Mouse (Mus musculus) gastrocnemius, postnatal 14 days (tissue): ENCODE data around the gene Gm382. TPM values are rescaled to one million over a fixed set of nuclear protein-coding genes. Genes with fewer than 3 reads are reported as not detected.

ENCODE experiments used
- DNase-seq: peaks from one replicate; pipeline ENCODE4 v3.0.0; 2021; ENCODE audit warnings: mixed read lengths
- intact Hi-C: fragments of 180-260 bp; cut with DNase I; formaldehyde crosslinking; loops from one replicate; pipeline ENCODE4 v1.15.1; 2025; ENCODE audit warnings: low total_unique reads
- long read RNA-seq, 2 experiments: library from polyadenylated mRNA; stranded (forward); transcript quantifications; one replicate each; pipeline ENCODE4 v2.0.0; 2021
- total RNA-seq, 2 experiments: library from RNA; stranded (reverse); gene quantifications; 2 replicates each; pipeline ENCODE4 v1.2.3; 2021

Gm382 gene
- not detected for total RNA-seq
- long read RNA-seq, experiment 1: 0 reads
- long read RNA-seq, experiment 2: 0 reads

- DNase-seq: no peak
- intact Hi-C loops: no loop called here
Measured at GRCm38 (mm10) chrX:127039672-127040071, at the start of gene Gm382. Gm382 (plus strand) TSS chrX:127039972.

- DNase-seq: no peak
Measured at GRCm38 (mm10) chrX:127070179-127070578, 30.4 kb downstream of the Gm382 start.

GRCm38 (mm10) chrX:127091282-127091681 is 51.5 kb downstream of the Gm382 start:
- no peak for DNase-seq
- intact Hi-C loops: no loop called here

More at GRCm38 (mm10) chrX:127070179-127070578, 30.4 kb downstream of the Gm382 start:
- intact Hi-C loops: no loop called here

- intact Hi-C loops: no loop called here
- DNase-seq: no peak
Measured at GRCm38 (mm10) chrX:127093036-127093435, 53.3 kb downstream of the Gm382 start.

- intact Hi-C loops: no loop called here
- no peak for DNase-seq
Measured at GRCm38 (mm10) chrX:127093961-127094360, 54.2 kb downstream of the Gm382 start.

GRCm38 (mm10) chrX:127104341-127104740 is 64.6 kb downstream of the Gm382 start:
- no peak for DNase-seq
- intact Hi-C loops: no loop called here

Other genes with a start within 250 kb of the Gm382 start
- gene 4932411N23Rik, start 224.1 kb upstream of the Gm382 start, total RNA-seq: not detected